Mouse (Mus musculus) left cerebral cortex, adult 9 months (tissue): ENCODE results near the gene Olfr635.
A peak's percentile ranks its signal among the peaks of the same experiment; 100 is the strongest.
"Not testable (repeated sequence)": the region's sequence is repeated elsewhere in the genome, so short reads cannot be mapped to it uniquely, and the experiment has no call there.

Experiments used
- DNase-seq, 2 experiments: peaks; one replicate each; pipeline ENCODE4 v3.0.0; 2022; ENCODE audit warnings: low spot score in 2 of 2

Gene Olfr635

GRCm38 (mm10) chr7:103970852-103971251 lies at the start of gene Olfr635:
Olfr635 (plus strand) TSS chr7:103971152.
- no peak for DNase-seq

- no peak for DNase-seq
These were observed 42.4 kb upstream of the Olfr635 start, which contains the start of gene Olfr631 for GRCm38 (mm10) chr7:103928525-103928924. Olfr631 (plus strand) TSS chr7:103928825.

- DNase-seq, result no peak
These were observed 36.7 kb upstream of the Olfr635 start, which contains the start of gene Olfr632 for GRCm38 (mm10) chr7:103934264-103934663. Olfr632 (plus strand) TSS chr7:103934347.

GRCm38 (mm10) chr7:103942730-103943129 lies 28.2 kb upstream of the Olfr635 start:
- DNase-seq, result peak in 1 of 2 experiments; percentile 5

GRCm38 (mm10) chr7:103944137-103944536 lies 26.8 kb upstream of the Olfr635 start, which contains the start of gene Olfr633:
Olfr633 (plus strand) TSS chr7:103944437.
- no peak for DNase-seq

- not testable (repeated sequence) for DNase-seq
These were observed 4.1 kb upstream of the Olfr635 start for GRCm38 (mm10) chr7:103966873-103967272.

- DNase-seq, result no peak
These were observed 830 bp downstream of the Olfr635 start for GRCm38 (mm10) chr7:103971782-103972181.

GRCm38 (mm10) chr7:103998446-103998845 lies 27.5 kb downstream of the Olfr635 start, which contains the start of gene Olfr638:
Olfr638 (plus strand) TSS chr7:103998746.
- no peak for DNase-seq

GRCm38 (mm10) chr7:103999124-103999523 lies 28.2 kb downstream of the Olfr635 start:
- no peak for DNase-seq

- no peak for DNase-seq
These were observed 46.3 kb downstream of the Olfr635 start, which contains the start of gene Olfr639 for GRCm38 (mm10) chr7:104017203-104017602. Olfr639 (minus strand) TSS chr7:104017303.

GRCm38 (mm10) chr7:104018953-104019352 lies 48.0 kb downstream of the Olfr635 start:
- DNase-seq, result no peak

- no peak for DNase-seq
These were observed 50.7 kb downstream of the Olfr635 start for GRCm38 (mm10) chr7:104021651-104022050.

- no peak for DNase-seq
These were observed 54.5 kb downstream of the Olfr635 start, which contains the start of gene Olfr640 for GRCm38 (mm10) chr7:104025473-104025872. Olfr640 (minus strand) TSS chr7:104025573.

- no peak for DNase-seq
These were observed 56.0 kb downstream of the Olfr635 start for GRCm38 (mm10) chr7:104026978-104027377.

GRCm38 (mm10) chr7:104035145-104035544 lies 64.2 kb downstream of the Olfr635 start, which contains the start of gene Olfr641:
Olfr641 (plus strand) TSS chr7:104035445.
- DNase-seq, result no peak
